Mouse (Mus musculus): ENCODE results near the gene H2al1b. TPM values are rescaled to one million over a fixed set of nuclear protein-coding genes. Genes with fewer than 3 reads are reported as not detected.
"Not testable (repeated sequence)": the region's sequence is repeated elsewhere in the genome, so short reads cannot be mapped to it uniquely, and the experiment has no call there.

The H2al1b gene
- polyA plus RNA-seq, 1 experiment from 2014 or later = not detected

GRCm38 (mm10) chrX:11298957-11299356, 3.3 kb upstream of the H2al1b start, which contains the start of gene H2al1a:
Gene H2al1a (plus strand): TSS chrX:11299257.
- WGBS = no CpG with 5 or more reads among the region's 3 CpGs
- H3K4me1 ChIP-seq (replicated peaks); H3K4me2 ChIP-seq; H3K4me3 ChIP-seq; H3K27ac ChIP-seq (replicated peaks); H3K9ac ChIP-seq; H3K9me3 ChIP-seq; H3K27me3 ChIP-seq; H3K36me3 ChIP-seq; ATAC-seq (ENCODE audit: low read depth): not testable (repeated sequence)

GRCm38 (mm10) chrX:11305355-11305754, 3.1 kb downstream of the H2al1b start, which contains the start of gene H2al1c:
Gene H2al1c (plus strand): TSS chrX:11305655.
- not testable (repeated sequence) for H3K27ac ChIP-seq (replicated peaks); H3K9ac ChIP-seq; H3K4me2 ChIP-seq; H3K4me3 ChIP-seq; H3K4me1 ChIP-seq (replicated peaks); H3K36me3 ChIP-seq; H3K27me3 ChIP-seq; H3K9me3 ChIP-seq; ATAC-seq (ENCODE audit: low read depth)
- 100% methylated on average over 1 of the region's 6 CpGs for WGBS

- H3K9me3 ChIP-seq; H3K4me2 ChIP-seq; H3K4me3 ChIP-seq; H3K4me1 ChIP-seq (replicated peaks); ATAC-seq (ENCODE audit: low read depth); H3K36me3 ChIP-seq; H3K27ac ChIP-seq (replicated peaks); H3K27me3 ChIP-seq; H3K9ac ChIP-seq: not testable (repeated sequence)
- no CpG with 5 or more reads among the region's 6 CpGs for WGBS
Observed at GRCm38 (mm10) chrX:11308524-11308923, 6.3 kb downstream of the H2al1b start, which contains the start of gene H2al1d. Gene H2al1d (plus strand): TSS chrX:11308824.

- not testable (repeated sequence) for H3K4me2 ChIP-seq; H3K27me3 ChIP-seq; ATAC-seq (ENCODE audit: low read depth); H3K27ac ChIP-seq (replicated peaks); H3K9me3 ChIP-seq; H3K36me3 ChIP-seq; H3K4me1 ChIP-seq (replicated peaks); H3K4me3 ChIP-seq; H3K9ac ChIP-seq
- WGBS = no CpG with 5 or more reads among the region's 3 CpGs
Observed at GRCm38 (mm10) chrX:11311634-11312033, 9.4 kb downstream of the H2al1b start, which contains the start of gene H2al1e. Gene H2al1e (plus strand): TSS chrX:11311934.

- not testable (repeated sequence) for H3K4me2 ChIP-seq; H3K36me3 ChIP-seq; ATAC-seq (ENCODE audit: low read depth); H3K27me3 ChIP-seq; H3K27ac ChIP-seq (replicated peaks); H3K4me1 ChIP-seq (replicated peaks); H3K9me3 ChIP-seq; H3K4me3 ChIP-seq; H3K9ac ChIP-seq
- no CpG with 5 or more reads among the region's 6 CpGs for WGBS
Observed at GRCm38 (mm10) chrX:11314858-11315257, 12.6 kb downstream of the H2al1b start, which contains the start of gene H2al1f. Gene H2al1f (plus strand): TSS chrX:11315158.

- not testable (repeated sequence) for H3K4me3 ChIP-seq; H3K9me3 ChIP-seq; H3K9ac ChIP-seq; H3K4me1 ChIP-seq (replicated peaks); H3K27ac ChIP-seq (replicated peaks); H3K4me2 ChIP-seq; H3K27me3 ChIP-seq; ATAC-seq (ENCODE audit: low read depth); H3K36me3 ChIP-seq
- no CpG with 5 or more reads among the region's 3 CpGs for WGBS
Observed at GRCm38 (mm10) chrX:11317956-11318355, 15.7 kb downstream of the H2al1b start, which contains the start of gene H2al1g. Gene H2al1g (plus strand): TSS chrX:11318256.

- ATAC-seq (ENCODE audit: low read depth); H3K9me3 ChIP-seq; H3K27ac ChIP-seq (replicated peaks); H3K4me1 ChIP-seq (replicated peaks); H3K4me3 ChIP-seq; H3K4me2 ChIP-seq; H3K9ac ChIP-seq; H3K27me3 ChIP-seq; H3K36me3 ChIP-seq: not testable (repeated sequence)
- no CpG with 5 or more reads among the region's 6 CpGs for WGBS
Observed at GRCm38 (mm10) chrX:11321192-11321591, 19.0 kb downstream of the H2al1b start, which contains the start of gene H2al1h. Gene H2al1h (plus strand): TSS chrX:11321492.

GRCm38 (mm10) chrX:11324359-11324758, 22.1 kb downstream of the H2al1b start, which contains the start of gene H2al1i:
Gene H2al1i (plus strand): TSS chrX:11324659.
- not testable (repeated sequence) for H3K4me2 ChIP-seq; H3K4me3 ChIP-seq; H3K27me3 ChIP-seq; H3K9ac ChIP-seq; ATAC-seq (ENCODE audit: low read depth); H3K9me3 ChIP-seq; H3K4me1 ChIP-seq (replicated peaks); H3K27ac ChIP-seq (replicated peaks); H3K36me3 ChIP-seq
- 97% methylated on average over 3 of the region's 5 CpGs for WGBS

GRCm38 (mm10) chrX:11327522-11327921, 25.3 kb downstream of the H2al1b start, which contains the start of gene H2al1j:
Gene H2al1j (plus strand): TSS chrX:11327822.
- H3K27ac ChIP-seq (replicated peaks); H3K36me3 ChIP-seq; H3K4me2 ChIP-seq; ATAC-seq (ENCODE audit: low read depth); H3K4me3 ChIP-seq; H3K9ac ChIP-seq; H3K27me3 ChIP-seq; H3K4me1 ChIP-seq (replicated peaks); H3K9me3 ChIP-seq: not testable (repeated sequence)
- WGBS = 85% methylated on average over 2 of the region's 2 CpGs

GRCm38 (mm10) chrX:11345762-11346161, 43.5 kb downstream of the H2al1b start:
- Histone ChIP-seq H3K27ac (replicated peaks) (no peak overlapping the region), H3K27me3 (peaks cover 4% of the 10 kb centered on the region; the same call in 1 of the 2 replicates), H3K9ac (no peak overlapping the region), H3K4me1 (replicated peaks) (no peaks in the 10 kb centered on the region), H3K4me2 (no peak overlapping the region), H3K4me3 (no peak overlapping the region), H3K9me3 (no peaks in the 10 kb centered on the region), H3K36me3 (no peaks in the 10 kb centered on the region)
- WGBS = 63% methylated on average over 9 of the region's 9 CpGs
- no peak for ATAC-seq (ENCODE audit: low read depth)

GRCm38 (mm10) chrX:11346756-11347155, 44.5 kb downstream of the H2al1b start:
- Histone ChIP-seq H3K9me3 (no peaks in the 10 kb centered on the region), H3K36me3 (no peaks in the 10 kb centered on the region), H3K4me2 (no peak overlapping the region), H3K4me1 (replicated peaks) (no peaks in the 10 kb centered on the region), H3K4me3 (no peak overlapping the region), H3K27ac (replicated peaks) (no peak overlapping the region), H3K9ac (no peak overlapping the region), H3K27me3 (peaks cover 4% of the 10 kb centered on the region; the same call in 1 of the 2 replicates)
- ATAC-seq (ENCODE audit: low read depth) = no peak
- whole genome bisulfite sequencing = 89% methylated on average over 3 of the region's 3 CpGs

Data from neural tube, embryonic 13.5 days (tissue).